Mouse (Mus musculus) midbrain, embryonic 16.5 days (tissue): Measurements from ENCODE around the gene Mmp19. TPM values are rescaled to one million over a fixed set of nuclear protein-coding genes. Genes with fewer than 3 reads are reported as not detected.
"Not testable (repeated sequence)": the region's sequence is repeated elsewhere in the genome, so short reads cannot be mapped to it uniquely, and the experiment has no call there.

Experiments
- ATAC-seq: fragments of 200-750 bp; cut with Nextera tagmentation; 2 replicates; pipeline ENCODE4 v1.8.0; 2017; ENCODE audit warnings: moderate TSS enrichment
- H3K27ac ChIP-seq: fragments of 300-500 bp; sonication (generic); 2 replicates; pipeline ENCODE4 v1.5.1; 2014; ENCODE audit warnings: mild to moderate bottlenecking, low read length, mixed read lengths
- H3K27me3 ChIP-seq: fragments of 300-500 bp; sonication (generic); 2 replicates; pipeline ENCODE4 v1.6.1; 2014; ENCODE audit warnings: low read depth, low read length, mixed read lengths; ENCODE audit not compliant: control insufficient read depth, insufficient read depth
- H3K36me3 ChIP-seq: fragments of 300-500 bp; sonication (generic); 2 replicates; pipeline ENCODE4 v1.6.1; 2014; ENCODE audit warnings: mild to moderate bottlenecking, low read length, moderate library complexity, mixed read lengths; ENCODE audit not compliant: control insufficient read depth, insufficient read depth
- H3K4me1 ChIP-seq: fragments of 300-500 bp; sonication (generic); 2 replicates; pipeline ENCODE4 v1.6.1; 2014; ENCODE audit warnings: mild to moderate bottlenecking, low read length, mixed read lengths; ENCODE audit not compliant: control insufficient read depth, insufficient read depth
- H3K4me2 ChIP-seq: fragments of 300-500 bp; sonication (generic); 2 replicates; pipeline ENCODE4 v1.6.1; 2014; ENCODE audit warnings: mild to moderate bottlenecking, low read length, mixed read lengths
- H3K4me3 ChIP-seq: fragments of 300-500 bp; sonication (generic); 2 replicates; pipeline ENCODE4 v1.5.1; 2014; ENCODE audit warnings: low read depth, mild to moderate bottlenecking, low read length, moderate library complexity, mixed read lengths
- H3K9ac ChIP-seq: fragments of 300-500 bp; sonication (generic); 2 replicates; pipeline ENCODE4 v1.6.1; 2014; ENCODE audit warnings: low read depth, low read length, mixed read lengths
- H3K9me3 ChIP-seq: fragments of 300-500 bp; sonication (generic); replicated peaks from 2 replicates; pipeline ENCODE4 v1.6.1; 2014; ENCODE audit warnings: mild to moderate bottlenecking, low read length, mixed read lengths; ENCODE audit not compliant: control insufficient read depth, poor library complexity, severe bottlenecking
- WGBS: fragments of 180-500 bp; shearing (Covaris S2); extraction: QIAGEN DNeasy Blood & Tissue Kit; methylation state at CpG from one replicate; pipeline ENCODE4 v1.1.7; 2014; 5-methylcytosine and 5-hydroxymethylcytosine counted together
- polyA plus RNA-seq: library from polyadenylated mRNA; unstranded; fragments of >200 nt; fragmentation: Nextera tagmentation; extraction: Ambion mirVana; gene quantifications from 2 replicates; pipeline ENCODE4 v1.2.1, GENCODE M21; 2015

The Mmp19 gene
- polyA plus RNA-seq, 1 experiment from 2014 or later, result 0.51 TPM

DNA sequence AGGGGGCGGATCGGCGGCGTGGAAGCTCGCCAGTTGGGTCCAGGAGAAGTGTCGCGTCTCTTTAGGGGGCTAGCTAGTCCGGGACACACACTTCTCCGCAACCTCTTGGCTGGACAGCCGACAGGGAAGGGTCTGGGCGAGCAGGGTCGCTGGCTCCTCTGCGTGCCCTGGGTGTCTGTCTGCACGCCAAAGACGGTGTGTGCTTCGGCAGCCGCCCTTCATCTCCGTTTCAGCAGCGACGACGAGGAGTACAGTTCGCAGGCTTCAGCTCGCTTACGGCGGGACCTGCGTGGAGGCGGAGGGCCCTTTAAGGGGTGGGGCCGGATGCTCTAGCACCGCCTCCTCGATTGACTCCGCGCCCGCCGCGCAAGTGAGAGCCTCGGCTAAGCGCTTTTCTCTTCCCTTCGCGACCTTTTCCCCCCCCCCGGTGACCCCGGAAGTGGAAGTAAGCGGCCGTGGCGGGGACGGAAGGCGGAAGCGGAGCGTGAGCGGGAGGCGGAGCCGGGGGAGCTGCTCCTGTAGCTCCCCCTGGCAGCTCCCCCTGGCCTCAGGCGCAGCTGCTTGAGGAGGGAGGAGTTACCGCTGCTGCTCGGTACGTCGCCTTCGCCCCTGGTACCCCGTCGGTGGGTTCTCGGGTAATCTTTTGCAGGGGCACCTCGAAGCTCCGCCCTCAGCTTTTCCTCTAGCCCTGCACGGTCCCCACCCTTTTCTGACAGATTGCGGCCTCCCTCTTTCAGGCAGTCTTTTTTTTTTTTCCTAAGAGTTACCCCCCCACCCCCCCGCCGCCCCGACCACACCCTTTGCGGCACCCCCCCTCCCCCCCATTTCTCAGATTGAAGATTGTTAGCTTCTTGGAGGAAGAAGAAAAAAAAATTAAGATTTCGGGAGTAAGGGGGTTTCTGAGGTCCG is 14.6 kb downstream of the Mmp19 start:
- H3K4me3 ChIP-seq, result peak overlapping the region; percentile 74
- under 1% methylated on average over 65 of the region's 70 CpGs for WGBS
- no peaks in the 10 kb centered on the region for H3K9me3 ChIP-seq
- no peaks in the 10 kb centered on the region for H3K27me3 ChIP-seq
- peak overlapping the region; percentile 88 for H3K9ac ChIP-seq
- peaks cover 53% of the 10 kb centered on the region for H3K4me1 ChIP-seq
- H3K4me2 ChIP-seq, result peak overlapping the region; percentile 59
- peaks cover 3% of the 10 kb centered on the region; the same call in 1 of the 2 replicates for H3K36me3 ChIP-seq
- H3K27ac ChIP-seq, result peak overlapping the region; percentile 97
- peak; percentile 95 for ATAC-seq

DNA sequence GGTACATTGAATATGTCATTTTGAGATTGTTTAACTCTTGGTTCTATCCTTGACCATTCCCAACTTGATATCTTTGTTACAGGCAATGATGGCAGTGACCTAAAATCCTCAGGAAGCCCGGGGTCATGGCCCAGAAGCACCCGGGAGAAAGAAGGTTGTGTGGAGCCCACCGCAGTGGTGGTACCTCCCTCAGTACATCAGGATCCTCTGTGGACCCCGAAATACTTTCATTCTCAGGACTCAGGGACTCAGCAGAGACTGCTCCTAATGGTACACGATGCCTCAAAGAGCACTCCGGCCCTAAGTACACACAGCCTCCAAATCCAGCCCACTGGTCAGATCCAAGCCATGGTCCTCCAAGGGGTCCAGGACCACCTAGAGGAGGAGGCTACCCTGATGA is 15.4 kb downstream of the Mmp19 start:
- Histone ChIP-seq H3K27ac (no peak overlapping the region; the same call in 1 of the 2 replicates), H3K4me1 (peaks cover 55% of the 10 kb centered on the region), H3K9me3 (no peaks in the 10 kb centered on the region), H3K27me3 (no peaks in the 10 kb centered on the region), H3K4me3 (peak overlapping the region; percentile 74), H3K9ac (peak overlapping the region; percentile 74), H3K36me3 (no peaks in the 10 kb centered on the region), H3K4me2 (peak overlapping the region; percentile 59)
- 65% methylated on average over 6 of the region's 6 CpGs for WGBS
- no peak for ATAC-seq

DNA sequence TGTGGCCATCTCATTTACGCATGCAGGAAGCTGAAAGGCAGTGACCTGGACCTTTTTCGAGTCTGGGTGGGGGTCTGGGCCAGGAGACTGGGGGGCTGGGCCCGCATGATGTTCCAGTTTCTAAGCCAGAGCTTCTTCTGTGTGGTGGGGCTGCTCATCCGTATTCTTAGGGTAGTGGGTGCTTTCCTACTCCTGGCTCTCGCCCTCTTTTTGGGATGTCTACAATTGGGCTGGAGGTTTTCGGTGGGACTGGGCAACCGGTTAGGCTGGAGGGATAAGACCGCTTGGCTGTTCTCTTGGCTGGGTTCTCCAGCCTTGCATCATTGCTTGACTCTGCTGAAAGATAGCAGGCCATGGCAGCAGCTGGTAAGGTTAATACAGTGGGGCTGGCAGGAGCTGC is 16.3 kb downstream of the Mmp19 start:
- Histone ChIP-seq H3K27ac (no peak overlapping the region), H3K4me1 (peaks cover 55% of the 10 kb centered on the region), H3K9me3 (no peaks in the 10 kb centered on the region), H3K36me3 (no peaks in the 10 kb centered on the region), H3K9ac (0 out of 2 replicates have a peak overlapping the region, but pooled peaks have one; percentile 3), H3K4me3 (peak overlapping the region; percentile 15; the same call in 1 of the 2 replicates), H3K27me3 (no peaks in the 10 kb centered on the region), H3K4me2 (peak overlapping the region; percentile 59)
- WGBS, result 96% methylated on average over 8 of the region's 8 CpGs
- ATAC-seq, result no peak

DNA sequence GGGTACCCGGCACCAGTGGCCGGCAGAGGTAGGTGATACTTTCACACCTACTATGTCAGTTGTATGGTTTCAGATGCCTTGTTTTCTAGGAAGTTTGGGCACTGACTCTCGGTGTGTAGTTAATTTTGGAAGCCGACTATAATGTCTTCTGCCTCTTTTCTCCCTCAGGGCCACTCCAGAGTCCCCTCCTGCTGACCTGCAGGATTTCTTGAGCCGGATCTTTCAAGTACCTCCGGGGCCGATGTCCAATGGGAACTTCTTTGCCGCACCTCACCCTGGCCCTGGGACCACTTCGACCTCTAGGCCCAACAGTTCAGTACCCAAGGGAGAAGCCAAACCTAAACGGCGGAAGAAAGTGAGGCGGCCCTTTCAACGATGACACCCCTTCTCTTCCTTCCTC is 26.3 kb downstream of the Mmp19 start, which contains the start of gene Sarnp:
Gene Sarnp, plus strand, starts transcription at position 301 of the 400 bp plus-strand sequence.
- Histone ChIP-seq H3K27ac (no peak within 1 kb of the TSS), H3K4me3 (no peak within 1 kb of the TSS), H3K27me3 (no peaks in the 10 kb centered on the region), H3K4me2 (no peak within 1 kb of the TSS), H3K9me3 (no peaks in the 10 kb centered on the region), H3K9ac (no peak within 1 kb of the TSS), H3K36me3 (peaks cover 31% of the 10 kb centered on the region), H3K4me1 (peaks cover 5% of the 10 kb centered on the region)
- WGBS, result 95% methylated on average over 13 of the region's 13 CpGs
- ATAC-seq, result no peak

DNA sequence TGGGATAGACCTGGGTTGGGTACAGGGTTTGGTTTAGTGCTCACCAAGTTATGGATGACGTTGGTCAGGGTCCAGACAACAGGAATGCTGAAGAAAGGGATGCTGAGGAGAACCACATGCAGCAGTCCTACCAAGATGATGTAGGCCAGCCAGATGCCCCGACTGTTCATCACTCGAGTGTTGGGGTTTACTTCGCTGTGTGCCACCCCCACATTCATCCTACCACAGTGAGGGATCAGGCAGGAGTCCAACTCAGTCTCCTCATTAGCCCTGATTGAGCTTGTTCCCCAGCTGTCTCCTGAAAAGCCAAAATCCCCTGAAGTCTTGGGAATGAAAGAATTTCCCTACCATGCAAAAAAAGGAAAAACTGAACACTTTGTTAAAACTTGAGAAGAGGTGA is 29.5 kb downstream of the Mmp19 start:
- Histone ChIP-seq H3K27me3 (no peaks in the 10 kb centered on the region), H3K9me3 (no peaks in the 10 kb centered on the region), H3K9ac (no peak overlapping the region), H3K4me3 (no peak overlapping the region), H3K36me3 (peaks cover 23% of the 10 kb centered on the region), H3K4me2 (no peak overlapping the region), H3K4me1 (peaks cover 19% of the 10 kb centered on the region), H3K27ac (no peak overlapping the region)
- ATAC-seq, result no peak
- WGBS, result 92% methylated on average over 4 of the region's 4 CpGs

DNA sequence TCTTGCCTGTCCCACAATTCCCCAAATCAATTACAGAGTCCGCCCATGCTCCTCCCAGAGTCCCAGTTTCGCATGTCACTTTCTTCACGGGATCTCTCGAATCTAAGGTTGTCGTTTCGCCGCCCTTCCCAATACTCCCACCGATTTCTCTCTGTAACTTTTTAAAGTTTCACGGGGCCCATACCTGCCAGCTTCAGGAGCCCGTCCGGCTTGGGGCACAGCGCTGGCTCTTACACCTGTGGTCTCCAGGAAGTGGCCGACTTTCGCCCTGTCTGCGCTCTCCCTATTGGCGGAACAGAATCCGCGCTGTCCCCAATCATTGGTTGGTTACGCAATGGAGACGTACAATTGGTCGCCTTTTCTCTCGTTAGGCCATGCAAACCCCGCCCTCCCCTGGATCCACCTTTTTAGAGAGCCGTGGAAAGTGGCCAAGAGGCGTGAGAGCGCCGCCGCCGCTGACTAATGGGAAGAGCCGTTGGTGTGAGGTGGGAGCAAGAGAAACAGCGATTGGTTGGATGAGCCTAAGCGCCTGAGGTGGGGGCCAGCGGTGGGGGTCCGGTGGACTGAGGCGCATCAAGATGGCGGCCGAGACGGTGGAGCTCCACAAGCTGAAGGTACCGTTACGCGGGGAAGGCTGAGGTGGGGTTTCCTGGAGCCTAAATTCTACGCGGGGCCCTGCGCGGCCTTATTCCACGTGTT is 30.8 kb downstream of the Mmp19 start, which contains the start of gene Ormdl2:
Gene Ormdl2, minus strand, starts transcription at position 288 of the 699 bp plus-strand sequence.
- H3K27ac ChIP-seq, result peak within 1 kb of the TSS; percentile 12; the same call in 1 of the 2 replicates
- H3K9me3 ChIP-seq, result no peaks in the 10 kb centered on the region
- peak within 1 kb of the TSS; percentile 87 for H3K4me2 ChIP-seq
- peaks cover 19% of the 10 kb centered on the region for H3K4me1 ChIP-seq
- H3K27me3 ChIP-seq, result no peaks in the 10 kb centered on the region
- H3K36me3 ChIP-seq, result peaks cover 16% of the 10 kb centered on the region
- peak; percentile 100 for ATAC-seq
- WGBS, result under 1% methylated on average over 46 of the region's 46 CpGs
- H3K4me3 ChIP-seq, result peak within 1 kb of the TSS; percentile 65
- H3K9ac ChIP-seq, result peak within 1 kb of the TSS; percentile 69

DNA sequence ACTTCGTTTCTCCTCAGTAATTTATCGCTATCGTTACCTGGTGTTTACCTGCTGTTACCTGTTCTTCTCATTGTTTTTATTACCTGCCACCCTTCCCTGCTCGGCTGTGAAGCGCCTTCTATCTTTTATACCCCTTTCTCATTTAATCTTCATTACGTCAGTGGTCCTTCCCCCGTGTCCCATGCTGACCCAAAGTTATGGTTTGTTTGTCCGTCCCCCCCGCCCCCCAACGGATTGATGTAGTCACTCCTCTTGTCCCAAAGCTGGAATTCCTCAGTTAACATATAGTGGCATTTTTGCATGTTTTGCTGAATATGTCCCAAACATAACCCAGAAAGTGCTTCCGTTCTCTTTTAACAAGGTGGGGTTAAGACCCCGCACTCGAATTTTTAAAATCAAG is 31.4 kb downstream of the Mmp19 start:
- Histone ChIP-seq H3K27ac (peak overlapping the region; percentile 12; the same call in 1 of the 2 replicates), H3K9me3 (no peaks in the 10 kb centered on the region), H3K9ac (peak overlapping the region; percentile 69), H3K36me3 (peaks cover 10% of the 10 kb centered on the region), H3K4me3 (peak overlapping the region; percentile 65), H3K4me2 (peak overlapping the region; percentile 87), H3K27me3 (no peaks in the 10 kb centered on the region), H3K4me1 (peaks cover 19% of the 10 kb centered on the region)
- WGBS, result 3% methylated on average over 13 of the region's 13 CpGs
- no peak; the same call in 1 of the 2 replicates for ATAC-seq

DNA sequence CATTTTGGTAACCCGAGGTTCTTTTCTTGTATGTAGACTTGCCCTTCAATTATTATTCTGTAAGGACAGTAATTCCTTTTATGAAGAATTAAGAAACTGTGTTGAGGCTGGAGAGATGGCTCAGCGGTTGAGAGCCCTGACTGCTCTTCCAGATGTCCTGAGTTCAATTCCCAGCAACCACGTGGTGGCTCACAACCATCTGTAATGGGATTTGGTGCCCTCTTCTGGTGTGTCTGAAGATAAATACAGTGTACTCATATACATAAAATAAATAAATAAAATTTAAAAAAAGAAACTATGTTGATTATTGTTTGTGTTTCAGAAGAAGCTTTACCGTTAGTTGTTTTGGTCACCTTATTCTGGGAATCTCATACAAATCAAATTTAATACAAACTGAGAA is 32.4 kb downstream of the Mmp19 start:
- ATAC-seq, H3K36me3 ChIP-seq, H3K27ac ChIP-seq, H3K9ac ChIP-seq, H3K27me3 ChIP-seq, H3K9me3 ChIP-seq, H3K4me3 ChIP-seq: not testable (repeated sequence)
- 77% methylated on average over 4 of the region's 4 CpGs for WGBS
- peak overlapping the region; percentile 87 for H3K4me2 ChIP-seq
- H3K4me1 ChIP-seq, result peaks cover 19% of the 10 kb centered on the region
